Mouse (Mus musculus): ENCODE measurements at regions not wholly inside any gene's neighbourhood (a gene's known extent, or its start where the extent isn't known, plus 50 kb on each side); places are given as distances from the start of the nearest gene placed in this dataset.

DNA sequence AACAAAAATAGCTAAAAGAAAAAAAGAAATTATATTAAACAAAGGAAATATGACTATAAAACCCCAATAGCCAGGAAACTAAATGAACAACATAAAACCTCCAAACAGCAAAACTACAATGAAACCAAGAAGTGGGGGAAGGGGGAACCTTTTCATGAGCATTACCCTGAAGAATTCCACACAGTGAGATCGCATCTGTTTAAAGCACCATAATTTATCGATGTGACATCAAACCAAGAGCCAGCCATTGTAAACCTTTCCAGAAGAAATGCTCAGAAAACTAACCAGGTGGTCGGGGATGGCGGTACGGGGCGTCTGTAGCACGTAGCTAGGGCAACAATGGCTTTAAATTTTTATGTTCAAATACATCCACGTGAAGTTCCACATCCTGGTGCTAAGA lies 214.8 kb upstream of the Spred2 start:
- Histone ChIP-seq H3K4me2 (ENCODE audit: low read length) (no peak overlapping the region), H3K36me3 (ENCODE audit: control insufficient read depth, insufficient read depth) (no peaks in the 10 kb centered on the region), H3K9ac (replicated peaks; ENCODE audit: low read depth, low read length) (no peak overlapping the region), H3K9me3 (ENCODE audit: control insufficient read depth, low read length) (no peaks in the 10 kb centered on the region), H3K27ac (ENCODE audit: low read length) (no peak overlapping the region), H3K27me3 (replicated peaks; ENCODE audit: control insufficient read depth, insufficient read depth, low read length) (no peaks in the 10 kb centered on the region), H3K4me1 (replicated peaks; ENCODE audit: control insufficient read depth, insufficient read depth, low read length) (peaks cover 9% of the 10 kb centered on the region), H3K4me3 (replicated peaks; ENCODE audit: low read length) (no peak overlapping the region)
- 93% methylated on average over 8 of the region's 8 CpGs for WGBS
- no peak for ATAC-seq

DNA sequence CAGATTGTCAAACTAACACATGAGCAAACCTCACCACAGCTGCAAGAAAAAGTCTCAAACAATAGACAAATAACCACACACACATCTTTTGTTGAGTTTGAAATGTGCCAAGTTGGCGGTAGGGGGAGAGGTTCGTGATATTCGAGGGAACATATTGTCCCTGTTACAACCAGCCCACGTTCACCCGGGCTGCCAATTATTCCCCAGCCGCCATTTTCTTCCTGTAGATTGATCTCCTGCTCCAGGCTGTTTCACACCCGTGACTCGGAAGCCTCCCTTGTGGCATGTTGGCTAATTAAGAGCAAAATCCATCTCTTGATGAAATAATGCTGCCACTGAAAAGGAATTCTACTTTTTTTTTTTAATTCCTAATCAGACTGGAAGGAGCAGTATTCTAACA lies 211.1 kb upstream of the Spred2 start:
- Histone ChIP-seq H3K9ac (replicated peaks; ENCODE audit: low read depth, low read length) (no peak overlapping the region), H3K9me3 (ENCODE audit: control insufficient read depth, low read length) (no peaks in the 10 kb centered on the region), H3K27ac (ENCODE audit: low read length) (no peak overlapping the region), H3K36me3 (ENCODE audit: control insufficient read depth, insufficient read depth) (no peaks in the 10 kb centered on the region), H3K4me3 (replicated peaks; ENCODE audit: low read length) (peak overlapping the region; percentile 24), H3K27me3 (replicated peaks; ENCODE audit: control insufficient read depth, insufficient read depth, low read length) (no peaks in the 10 kb centered on the region), H3K4me1 (replicated peaks; ENCODE audit: control insufficient read depth, insufficient read depth, low read length) (peaks cover 9% of the 10 kb centered on the region), H3K4me2 (ENCODE audit: low read length) (peak overlapping the region; percentile 49)
- ATAC-seq: peak; percentile 67
- 20% methylated on average over 8 of the region's 8 CpGs for WGBS

DNA sequence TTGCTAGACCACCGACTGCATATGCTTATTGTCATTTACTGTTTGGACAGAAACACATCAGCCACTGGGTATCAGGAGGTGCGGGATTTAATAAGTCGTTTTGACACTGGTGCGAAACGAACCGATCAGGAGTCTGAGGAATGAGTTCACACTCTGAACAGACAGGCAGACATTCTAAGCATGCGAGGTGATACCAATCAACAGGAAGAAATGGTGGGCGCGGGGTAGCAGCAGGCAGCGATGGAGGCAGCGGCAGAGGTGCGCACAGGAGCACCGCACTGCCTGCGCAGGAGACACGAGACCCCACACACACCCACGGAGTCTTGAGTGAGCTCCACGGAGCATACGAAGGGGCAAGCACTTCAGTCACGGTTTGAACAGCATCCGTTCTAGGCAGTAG lies 210.6 kb upstream of the Spred2 start:
- H3K4me1 ChIP-seq (replicated peaks; ENCODE audit: control insufficient read depth, insufficient read depth, low read length): peaks cover 9% of the 10 kb centered on the region
- H3K4me2 ChIP-seq (ENCODE audit: low read length): peak overlapping the region; percentile 49
- H3K9me3 ChIP-seq (ENCODE audit: control insufficient read depth, low read length): no peaks in the 10 kb centered on the region
- WGBS: 49% methylated on average over 20 of the region's 20 CpGs
- peak overlapping the region; percentile 20; the same call in 1 of the 2 replicates for H3K9ac ChIP-seq (replicated peaks; ENCODE audit: low read depth, low read length)
- no peak overlapping the region for H3K27ac ChIP-seq (ENCODE audit: low read length)
- ATAC-seq: peak; percentile 59
- no peaks in the 10 kb centered on the region for H3K27me3 ChIP-seq (replicated peaks; ENCODE audit: control insufficient read depth, insufficient read depth, low read length)
- H3K4me3 ChIP-seq (replicated peaks; ENCODE audit: low read length): peak overlapping the region; percentile 24
- no peaks in the 10 kb centered on the region for H3K36me3 ChIP-seq (ENCODE audit: control insufficient read depth, insufficient read depth)

DNA sequence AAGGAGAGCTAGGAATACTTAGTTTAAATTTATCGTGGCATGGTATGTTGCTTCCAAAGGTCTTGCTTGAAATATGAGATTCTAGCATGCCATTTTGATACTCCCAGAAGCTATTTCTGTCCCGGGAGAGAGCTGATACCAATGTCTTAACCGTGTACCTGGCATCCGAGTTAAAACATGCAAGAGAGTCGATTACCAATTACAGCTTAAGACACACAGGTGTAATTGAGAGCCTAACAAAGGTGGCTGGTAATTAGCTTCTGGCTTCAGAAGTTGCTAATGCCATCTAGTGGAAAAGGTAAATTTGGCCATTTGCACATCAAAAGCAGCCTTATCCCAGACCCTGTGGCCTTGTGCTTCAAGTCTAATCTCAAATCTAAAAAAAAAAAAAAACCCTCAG lies 210.0 kb upstream of the Spred2 start:
- Histone ChIP-seq H3K36me3 (ENCODE audit: control insufficient read depth, insufficient read depth) (no peaks in the 10 kb centered on the region), H3K27ac (ENCODE audit: low read length) (no peak overlapping the region), H3K27me3 (replicated peaks; ENCODE audit: control insufficient read depth, insufficient read depth, low read length) (no peaks in the 10 kb centered on the region), H3K4me1 (replicated peaks; ENCODE audit: control insufficient read depth, insufficient read depth, low read length) (peaks cover 9% of the 10 kb centered on the region), H3K9ac (replicated peaks; ENCODE audit: low read depth, low read length) (no peak overlapping the region), H3K9me3 (ENCODE audit: control insufficient read depth, low read length) (no peaks in the 10 kb centered on the region), H3K4me3 (replicated peaks; ENCODE audit: low read length) (no peak overlapping the region; the same call in 1 of the 2 replicates), H3K4me2 (ENCODE audit: low read length) (peak overlapping the region; percentile 49)
- WGBS: 29% methylated on average over 5 of the region's 5 CpGs
- no peak for ATAC-seq

DNA sequence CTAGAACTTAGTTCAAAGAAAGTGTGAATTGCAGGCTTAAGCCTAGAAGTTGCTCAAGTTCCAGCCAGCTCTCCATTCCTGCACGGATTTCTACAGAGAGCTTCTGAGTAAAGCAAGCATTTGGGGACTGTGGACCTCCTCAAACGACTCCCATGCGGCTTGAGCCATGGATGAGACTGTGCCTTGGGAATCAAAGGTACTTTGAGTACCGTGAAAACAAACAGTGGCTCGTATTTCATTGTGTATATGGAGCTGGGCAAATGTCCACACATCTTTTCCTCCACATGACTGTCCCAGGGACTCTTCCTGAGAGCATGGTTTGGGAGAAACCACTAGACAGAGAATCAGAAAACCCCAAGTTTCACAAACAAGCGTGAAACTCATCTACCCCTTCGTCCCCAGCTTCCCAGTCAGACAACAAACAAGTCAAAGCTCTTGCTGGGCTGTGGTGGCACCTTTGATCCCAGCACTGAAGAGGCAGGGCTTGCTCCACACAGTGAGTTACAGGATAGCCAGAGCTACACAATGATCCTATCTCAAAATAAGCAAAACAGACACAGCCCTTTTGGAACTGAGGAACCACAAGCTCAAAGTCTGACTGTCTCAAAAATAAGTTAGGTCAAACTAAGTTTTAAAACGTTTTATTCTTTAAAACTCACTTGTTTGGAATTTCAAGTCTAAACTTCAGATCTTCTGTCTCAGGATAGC lies 209.1 kb upstream of the Spred2 start:
- Histone ChIP-seq H3K4me2 (ENCODE audit: low read length) (no peak overlapping the region), H3K27me3 (replicated peaks; ENCODE audit: control insufficient read depth, insufficient read depth, low read length) (no peaks in the 10 kb centered on the region), H3K27ac (ENCODE audit: low read length) (no peak overlapping the region), H3K4me1 (replicated peaks; ENCODE audit: control insufficient read depth, insufficient read depth, low read length) (peaks cover 9% of the 10 kb centered on the region), H3K36me3 (ENCODE audit: control insufficient read depth, insufficient read depth) (no peaks in the 10 kb centered on the region), H3K9ac (replicated peaks; ENCODE audit: low read depth, low read length) (no peak overlapping the region), H3K4me3 (replicated peaks; ENCODE audit: low read length) (no peak overlapping the region), H3K9me3 (ENCODE audit: control insufficient read depth, low read length) (0 out of 2 replicates have a peak, but pooled peaks cover 2% of the 10 kb centered on the region)
- WGBS: 54% methylated on average over 8 of the region's 8 CpGs
- no peak for ATAC-seq

DNA sequence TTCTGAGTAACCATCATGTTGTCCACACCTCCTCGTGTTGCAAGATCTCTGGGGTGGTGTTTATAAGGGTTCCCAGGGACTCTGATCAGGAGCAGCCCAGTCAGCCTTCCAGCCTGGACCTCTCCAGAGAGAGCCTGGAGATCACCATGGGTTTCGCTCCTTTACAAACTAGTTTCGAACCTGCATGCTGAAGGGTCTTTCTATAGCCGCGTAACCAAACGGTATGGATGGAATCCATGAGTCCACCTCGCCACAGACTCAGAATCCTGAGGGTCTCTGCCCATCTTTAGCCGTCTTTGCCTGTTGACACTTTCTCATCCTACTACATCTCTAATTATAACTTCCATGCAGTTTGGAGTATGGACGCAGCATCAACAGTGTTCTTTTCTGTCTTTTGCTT lies 206.0 kb upstream of the Spred2 start:
- no peak overlapping the region for H3K4me3 ChIP-seq (replicated peaks; ENCODE audit: low read length)
- peaks cover 7% of the 10 kb centered on the region for H3K4me1 ChIP-seq (replicated peaks; ENCODE audit: control insufficient read depth, insufficient read depth, low read length)
- H3K36me3 ChIP-seq (ENCODE audit: control insufficient read depth, insufficient read depth): no peaks in the 10 kb centered on the region
- no peak for ATAC-seq
- no peak overlapping the region for H3K27ac ChIP-seq (ENCODE audit: low read length)
- WGBS: 97% methylated on average over 9 of the region's 9 CpGs
- H3K9me3 ChIP-seq (ENCODE audit: control insufficient read depth, low read length): 0 out of 2 replicates have a peak, but pooled peaks cover 2% of the 10 kb centered on the region
- H3K27me3 ChIP-seq (replicated peaks; ENCODE audit: control insufficient read depth, insufficient read depth, low read length): no peaks in the 10 kb centered on the region
- H3K4me2 ChIP-seq (ENCODE audit: low read length): no peak overlapping the region
- H3K9ac ChIP-seq (replicated peaks; ENCODE audit: low read depth, low read length): no peak overlapping the region

DNA sequence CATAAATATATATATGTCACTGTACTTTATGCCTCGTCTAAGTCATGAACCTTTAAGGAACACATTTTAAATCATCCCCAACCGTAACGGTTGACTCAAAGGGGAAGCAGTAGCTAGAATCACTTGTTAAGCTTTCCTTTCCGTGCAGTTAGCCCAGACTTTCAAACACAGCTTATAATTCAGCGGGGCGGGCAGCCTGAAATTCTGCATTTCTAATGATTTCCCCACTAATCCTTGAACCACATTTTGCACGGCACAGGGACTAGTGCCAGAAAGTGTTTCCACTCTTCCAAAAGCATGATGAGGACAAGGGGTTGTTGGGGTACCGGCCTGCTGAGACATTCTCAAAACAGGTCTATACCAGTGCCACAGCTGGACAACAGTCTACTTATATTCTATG lies 195.1 kb upstream of the Spred2 start:
- 86% methylated on average over 8 of the region's 8 CpGs for WGBS
- Histone ChIP-seq H3K27me3 (replicated peaks; ENCODE audit: control insufficient read depth, insufficient read depth, low read length) (no peaks in the 10 kb centered on the region), H3K4me1 (replicated peaks; ENCODE audit: control insufficient read depth, insufficient read depth, low read length) (no peaks in the 10 kb centered on the region), H3K4me3 (replicated peaks; ENCODE audit: low read length) (no peak overlapping the region), H3K4me2 (ENCODE audit: low read length) (no peak overlapping the region), H3K9me3 (ENCODE audit: control insufficient read depth, low read length) (no peaks in the 10 kb centered on the region), H3K9ac (replicated peaks; ENCODE audit: low read depth, low read length) (no peak overlapping the region), H3K27ac (ENCODE audit: low read length) (no peak overlapping the region), H3K36me3 (ENCODE audit: control insufficient read depth, insufficient read depth) (no peaks in the 10 kb centered on the region)
- no peak for ATAC-seq

DNA sequence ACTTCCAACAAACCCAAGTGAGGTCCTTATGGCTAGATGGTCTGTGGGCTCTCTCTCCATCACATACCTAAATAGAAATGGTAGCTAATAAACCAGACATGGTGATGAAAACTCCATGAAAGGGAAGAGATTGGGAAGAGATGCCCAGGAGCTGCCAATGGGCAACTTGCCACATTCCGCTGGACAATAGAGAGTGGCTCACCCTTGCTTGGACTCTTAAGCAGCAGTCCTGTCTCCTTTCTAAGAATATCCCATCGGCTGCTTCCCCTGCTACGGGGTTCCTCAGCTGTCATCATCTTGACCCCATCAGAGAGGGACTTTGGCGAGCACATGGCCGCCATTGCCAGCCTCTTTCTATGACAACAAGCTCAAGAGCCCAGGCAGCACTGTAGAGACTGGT lies 193.4 kb upstream of the Spred2 start:
- WGBS: 90% methylated on average over 5 of the region's 5 CpGs
- no peak for ATAC-seq
- H3K4me2 ChIP-seq (ENCODE audit: low read length): no peak overlapping the region
- H3K4me3 ChIP-seq (replicated peaks; ENCODE audit: low read length): no peak overlapping the region
- H3K27me3 ChIP-seq (replicated peaks; ENCODE audit: control insufficient read depth, insufficient read depth, low read length): no peaks in the 10 kb centered on the region
- H3K36me3 ChIP-seq (ENCODE audit: control insufficient read depth, insufficient read depth): no peaks in the 10 kb centered on the region
- no peaks in the 10 kb centered on the region for H3K4me1 ChIP-seq (replicated peaks; ENCODE audit: control insufficient read depth, insufficient read depth, low read length)
- no peak overlapping the region for H3K9ac ChIP-seq (replicated peaks; ENCODE audit: low read depth, low read length)
- H3K27ac ChIP-seq (ENCODE audit: low read length): no peak overlapping the region
- no peaks in the 10 kb centered on the region for H3K9me3 ChIP-seq (ENCODE audit: control insufficient read depth, low read length)

DNA sequence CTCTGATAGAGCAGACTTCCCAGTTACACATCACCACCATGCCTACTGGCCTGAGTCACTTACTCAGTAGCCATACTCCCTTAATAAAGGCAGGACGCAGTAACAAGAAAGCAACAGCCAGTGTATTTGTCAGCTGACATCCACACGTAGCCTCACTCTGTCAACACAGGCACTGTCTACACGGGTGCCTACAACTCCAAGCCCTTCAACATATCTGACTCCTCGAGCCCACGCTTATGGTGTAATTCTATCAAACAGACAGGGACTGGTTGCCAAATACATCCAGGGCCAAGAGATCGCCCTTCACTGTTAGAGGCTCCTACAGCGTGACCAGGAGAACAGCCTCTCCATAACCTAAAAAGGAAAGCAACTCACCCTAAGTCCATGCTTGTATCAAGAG lies 188.1 kb upstream of the Spred2 start:
- no peaks in the 10 kb centered on the region for H3K4me1 ChIP-seq (replicated peaks; ENCODE audit: control insufficient read depth, insufficient read depth, low read length)
- H3K9ac ChIP-seq (replicated peaks; ENCODE audit: low read depth, low read length): no peak overlapping the region
- H3K27ac ChIP-seq (ENCODE audit: low read length): no peak overlapping the region
- H3K4me2 ChIP-seq (ENCODE audit: low read length): no peak overlapping the region
- H3K4me3 ChIP-seq (replicated peaks; ENCODE audit: low read length): no peak overlapping the region
- H3K9me3 ChIP-seq (ENCODE audit: control insufficient read depth, low read length): no peaks in the 10 kb centered on the region
- 93% methylated on average over 7 of the region's 7 CpGs for WGBS
- H3K27me3 ChIP-seq (replicated peaks; ENCODE audit: control insufficient read depth, insufficient read depth, low read length): no peaks in the 10 kb centered on the region
- ATAC-seq: no peak
- H3K36me3 ChIP-seq (ENCODE audit: control insufficient read depth, insufficient read depth): no peaks in the 10 kb centered on the region

DNA sequence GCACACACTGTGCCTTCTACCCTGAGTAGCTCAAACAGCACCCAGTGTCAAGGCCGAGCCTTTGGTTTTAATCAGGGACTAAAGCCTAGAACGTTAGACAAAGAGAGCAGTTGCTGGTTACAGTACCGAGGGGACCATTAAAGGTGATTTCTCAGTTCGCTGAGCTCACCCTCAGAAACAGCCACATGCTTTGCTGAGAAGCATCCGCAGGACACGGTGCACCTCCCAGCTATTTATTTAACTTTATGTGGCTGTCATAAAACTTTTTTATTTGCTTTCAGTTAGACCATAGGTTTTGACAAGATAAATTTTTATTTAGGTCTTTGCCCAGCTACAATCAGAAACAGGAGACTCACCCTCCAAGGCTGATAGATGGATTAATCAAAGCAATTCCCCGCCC lies 187.2 kb upstream of the Spred2 start:
- 60% methylated on average over 7 of the region's 7 CpGs for WGBS
- no peak overlapping the region for H3K27ac ChIP-seq (ENCODE audit: low read length)
- H3K36me3 ChIP-seq (ENCODE audit: control insufficient read depth, insufficient read depth): no peaks in the 10 kb centered on the region
- H3K4me2 ChIP-seq (ENCODE audit: low read length): no peak overlapping the region
- no peaks in the 10 kb centered on the region for H3K27me3 ChIP-seq (replicated peaks; ENCODE audit: control insufficient read depth, insufficient read depth, low read length)
- no peaks in the 10 kb centered on the region for H3K4me1 ChIP-seq (replicated peaks; ENCODE audit: control insufficient read depth, insufficient read depth, low read length)
- H3K4me3 ChIP-seq (replicated peaks; ENCODE audit: low read length): no peak overlapping the region
- H3K9me3 ChIP-seq (ENCODE audit: control insufficient read depth, low read length): no peaks in the 10 kb centered on the region
- H3K9ac ChIP-seq (replicated peaks; ENCODE audit: low read depth, low read length): no peak overlapping the region
- no peak for ATAC-seq
